Mouse (Mus musculus) B cell, adult (primary cell): Measurements from ENCODE around the gene Sis. TPM values are rescaled to one million over a fixed set of nuclear protein-coding genes. Genes with fewer than 3 reads are reported as not detected.

Experiments
- total RNA-seq: library from RNA; stranded (reverse); gene quantifications from 4 replicates; pipeline ENCODE4 v1.2.4, GENCODE M21; 2023; ENCODE audit not compliant: inconsistent age

Sis gene
- not detected in 4 replicates for total RNA-seq

GRCm38 (mm10) chr3:72967675-72968074, at the start of gene Sis:
TSS of gene Sis (minus strand) at chr3:72967863.

Other genes with a start within 250 kb of the Sis start
- not detected in 4 replicates for gene Slitrk3, start 89.9 kb upstream of the Sis start, total RNA-seq